Mouse (Mus musculus): ENCODE data around the gene Plscr3. TPM values are rescaled to one million over a fixed set of nuclear protein-coding genes. Genes with fewer than 3 reads are reported as not detected.

Gene Plscr3
- total and polyA plus RNA-seq, 3 experiments = 2.5 to 15.3 (median 2.9) TPM

GRCm38 (mm10) chr11:69797924-69798323 is 48.3 kb upstream of the Plscr3 start:
- peaks cover 0 to 3% of the 10 kb centered on the region in 2 experiments for H3K36me3 ChIP-seq (replicated peaks in 1 of 2; ENCODE audit: control insufficient read depth in 1 of 2, insufficient read depth in 1 of 2, low read length in 1 of 2)
- dilution Hi-C loops (cut with MboI; ENCODE audit: extremely low pct_ligation_motif_present, extremely low pct_unique_long_range_greater_than_20kb, low sequenced_read_pairs) (no loop called here), in situ Hi-C loops (cut with MboI; ENCODE audit: low pct_ligation_motif_present, low pct_unique_long_range_greater_than_20kb, low sequenced_read_pairs) (no loop called here)
- H3K79me2 ChIP-seq (replicated peaks; ENCODE audit: control insufficient read depth, extremely low read depth, insufficient read depth, poor library complexity, severe bottlenecking) = no peaks in the 10 kb centered on the region
- H3K9ac ChIP-seq (ENCODE audit: insufficient read depth, low read depth) = no peak overlapping the region
- H3K4me1 ChIP-seq (ENCODE audit: control insufficient read depth in 1 of 2, insufficient read depth in 2 of 2) = peaks cover 9 to 58% of the 10 kb centered on the region in 2 experiments
- H3K27me3 ChIP-seq (replicated peaks) = peaks cover 24% of the 10 kb centered on the region
- H3K9me3 ChIP-seq (replicated peaks; ENCODE audit: low read length) = peaks cover 19% of the 10 kb centered on the region
- no peak for TF ChIP-seq MXI1 (IDR thresholded peaks at IDR 0.05; ENCODE audit: low read depth, low read length)
- TF ChIP-seq SIN3A (IDR thresholded peaks at IDR 0.05; ENCODE audit: low read length) = no peak
- no peak for TF ChIP-seq MAZ (IDR thresholded peaks at IDR 0.05; ENCODE audit: low read depth, low read length)
- TF ChIP-seq POLR2A (IDR thresholded peaks at IDR 0.05; ENCODE audit: low read depth, low read length) = no peak
- TF ChIP-seq ZMIZ1 (IDR thresholded peaks at IDR 0.05; ENCODE audit: low read depth, low read length) = no peak
- no peak for TF ChIP-seq USF2 (conservative IDR thresholded peaks at IDR 0.05; ENCODE audit: low read depth, low read length)
- no peak for TF ChIP-seq PAX5 (IDR thresholded peaks at IDR 0.05; ENCODE audit: low read length)
- no peak for TF ChIP-seq CTCF (conservative IDR thresholded peaks at IDR 0.05 in 1 of 2, IDR thresholded peaks at IDR 0.05 in 1 of 2; ENCODE audit: low read depth in 2 of 2, low read length in 2 of 2)
- TF ChIP-seq MAFK (IDR thresholded peaks at IDR 0.05; ENCODE audit: insufficient replicate concordance, low read length) = no peak
- no peak for TF ChIP-seq EP300 (IDR thresholded peaks at IDR 0.05; ENCODE audit: low read length)
- no peak for TF ChIP-seq IRF4 (IDR thresholded peaks at IDR 0.05; ENCODE audit: low read depth, low read length)
- TF ChIP-seq UBTF (IDR thresholded peaks at IDR 0.05; ENCODE audit: low read depth, low read length) = no peak
- no peak for TF ChIP-seq HCFC1 (IDR thresholded peaks at IDR 0.05; ENCODE audit: low read depth, low read length)
- TF ChIP-seq JUN (IDR thresholded peaks at IDR 0.05; ENCODE audit: insufficient read depth, low read depth, low read length) = no peak
- no peak for TF ChIP-seq ELF1 (IDR thresholded peaks at IDR 0.05; ENCODE audit: low read depth, low read length)
- no peak for TF ChIP-seq RAD21 (IDR thresholded peaks at IDR 0.05; ENCODE audit: low read depth, low read length)
- TF ChIP-seq ZKSCAN1 (IDR thresholded peaks at IDR 0.05; ENCODE audit: borderline replicate concordance, low read depth, low read length) = no peak
- no peak for TF ChIP-seq TCF12 (IDR thresholded peaks at IDR 0.05; ENCODE audit: low read depth, low read length)
- DNase-seq (ENCODE audit: extremely low read depth) = no peak
- H3K4me3 ChIP-seq (replicated peaks in 1 of 3; ENCODE audit: low read depth in 2 of 3, low read length in 2 of 3, poor library complexity in 1 of 3) = peak overlapping the region in 2 of 3 experiments; percentile 36 to 49
- no peak overlapping the region for H3K27ac ChIP-seq (ENCODE audit: insufficient read depth, low read depth)
- H3K4me2 ChIP-seq (ENCODE audit: insufficient read depth, low read depth, poor library complexity, severe bottlenecking) = no peak overlapping the region

- peak overlapping the region; percentile 14; the same call in 1 of the 2 replicates for H3K4me2 ChIP-seq (ENCODE audit: insufficient read depth, low read depth, poor library complexity, severe bottlenecking)
- peak overlapping the region; percentile 52 for H3K27ac ChIP-seq (ENCODE audit: insufficient read depth, low read depth)
- H3K4me1 ChIP-seq (ENCODE audit: control insufficient read depth in 1 of 2, insufficient read depth in 2 of 2) = peaks cover 12 to 68% of the 10 kb centered on the region in 2 experiments
- peak; percentile 96 for DNase-seq (ENCODE audit: extremely low read depth)
- peak overlapping the region; percentile 11; the same call in 1 of the 2 replicates for H3K9ac ChIP-seq (ENCODE audit: insufficient read depth, low read depth)
- no peaks in the 10 kb centered on the region for H3K79me2 ChIP-seq (replicated peaks; ENCODE audit: control insufficient read depth, extremely low read depth, insufficient read depth, poor library complexity, severe bottlenecking)
- H3K4me3 ChIP-seq (replicated peaks in 1 of 3; ENCODE audit: low read depth in 2 of 3, low read length in 2 of 3, poor library complexity in 1 of 3) = peak overlapping the region; percentile 4 to 64 (median 49)
- TF ChIP-seq TBP (conservative IDR thresholded peaks at IDR 0.05; ENCODE audit: low read depth, low read length) (peak; percentile 84), MAFK (IDR thresholded peaks at IDR 0.05; ENCODE audit: insufficient replicate concordance, low read length) (no peak), GABPA (IDR thresholded peaks at IDR 0.05; ENCODE audit: insufficient replicate concordance, low read depth, low read length) (no peak), ETS1 (conservative IDR thresholded peaks at IDR 0.05; ENCODE audit: low read depth, low read length) (peak; percentile 51), KAT2A (IDR thresholded peaks at IDR 0.05; ENCODE audit: insufficient replicate concordance, low read length) (0 out of 2 replicates have a peak, but pooled peaks have one; percentile 40), SIN3A (IDR thresholded peaks at IDR 0.05; ENCODE audit: low read length) (peak; percentile 12; the same call in 1 of the 2 replicates), MAX (IDR thresholded peaks at IDR 0.05; ENCODE audit: low read length) (0 out of 2 replicates have a peak, but pooled peaks have one; percentile 4), NELFE (IDR thresholded peaks at IDR 0.05; ENCODE audit: low read depth, low read length) (peak; percentile 15; the same call in 1 of the 2 replicates), CHD2 (IDR thresholded peaks at IDR 0.05; ENCODE audit: low read length) (peak; percentile 68), MXI1 (IDR thresholded peaks at IDR 0.05; ENCODE audit: low read depth, low read length) (peak; percentile 51), MYC (IDR thresholded peaks at IDR 0.05; ENCODE audit: low read depth, low read length) (peak; percentile 46; the same call in 1 of the 2 replicates), MAZ (IDR thresholded peaks at IDR 0.05; ENCODE audit: low read depth, low read length) (peak; percentile 61; the same call in 1 of the 2 replicates), MEF2A (IDR thresholded peaks at IDR 0.05; ENCODE audit: borderline replicate concordance, low read depth, low read length) (peak; percentile 19; the same call in 1 of the 2 replicates), ZKSCAN1 (IDR thresholded peaks at IDR 0.05; ENCODE audit: borderline replicate concordance, low read depth, low read length) (no peak), BHLHE40 (IDR thresholded peaks at IDR 0.05; ENCODE audit: low read depth, low read length) (peak; percentile 29; the same call in 1 of the 2 replicates), TCF12 (IDR thresholded peaks at IDR 0.05; ENCODE audit: low read depth, low read length) (peak; percentile 47; the same call in 1 of the 2 replicates)
- dilution Hi-C loops (cut with MboI; ENCODE audit: extremely low pct_ligation_motif_present, extremely low pct_unique_long_range_greater_than_20kb, low sequenced_read_pairs) (no loop called here), in situ Hi-C loops (cut with MboI; ENCODE audit: low pct_ligation_motif_present, low pct_unique_long_range_greater_than_20kb, low sequenced_read_pairs) (loop anchor here (5.0 kb wide), 1 partner anchor 78 kb away; the partner anchor contains the start of gene Tmem95)
- H3K9me3 ChIP-seq (replicated peaks; ENCODE audit: low read length) = peaks cover 19% of the 10 kb centered on the region
- no peaks in the 10 kb centered on the region for H3K36me3 ChIP-seq (replicated peaks in 1 of 2; ENCODE audit: control insufficient read depth in 1 of 2, insufficient read depth in 1 of 2, low read length in 1 of 2)
- H3K27me3 ChIP-seq (replicated peaks) = peaks cover 36% of the 10 kb centered on the region
These were observed 46.6 kb upstream of the Plscr3 start for GRCm38 (mm10) chr11:69799394-69800137.
